Mouse (Mus musculus) kidney, postnatal 4 days (tissue): Measurements from ENCODE around the gene Ccdc137.
A peak's percentile ranks its signal among the peaks of the same experiment; 100 is the strongest.

Experiments
- DNase-seq, 2 experiments: peaks; one replicate each; pipeline ENCODE4 v3.0.0; 2021; ENCODE audit warnings: mixed read lengths in 2 of 2

Gene Ccdc137

DNA sequence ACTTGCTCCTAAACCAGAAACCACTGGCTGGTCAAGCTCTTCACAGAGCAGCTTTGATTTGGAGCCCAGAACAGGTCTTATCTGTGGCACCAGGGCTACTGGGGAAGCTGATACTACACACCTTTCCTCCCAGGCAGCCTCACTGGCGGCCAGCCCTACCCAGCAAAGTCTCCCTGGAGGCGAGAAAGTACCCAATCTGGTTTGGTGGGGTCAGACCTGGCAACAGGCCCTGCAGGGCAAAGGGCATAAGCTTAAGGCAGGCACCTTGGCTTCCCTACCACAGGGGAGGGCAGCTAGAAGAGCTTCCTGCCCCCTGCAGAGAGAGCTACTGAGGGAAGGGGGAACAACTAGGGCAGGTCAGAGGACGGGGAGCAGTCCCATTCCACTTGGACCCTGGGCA lies 42.4 kb downstream of the Ccdc137 start:
- DNase-seq: peak; percentile 68 to 77

DNA sequence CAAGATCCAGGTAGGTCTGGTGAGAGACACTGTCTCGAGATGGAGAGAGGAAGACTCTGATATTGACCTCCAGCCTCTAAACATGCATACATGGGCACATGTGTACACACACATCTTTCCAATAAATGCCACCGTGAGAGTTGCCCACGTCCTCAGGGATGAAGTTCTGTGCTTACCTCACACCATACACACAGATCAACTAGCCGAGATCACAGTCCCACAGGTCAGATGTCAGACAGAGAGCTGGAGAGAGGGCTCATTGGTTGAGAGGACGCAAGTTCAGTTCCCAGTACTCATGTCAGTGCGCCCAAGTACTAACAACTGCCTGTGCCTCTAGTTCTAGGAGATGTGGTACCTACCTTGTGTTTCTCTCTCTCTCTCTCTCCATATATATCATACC lies 43.1 kb downstream of the Ccdc137 start:
- no peak for DNase-seq

DNA sequence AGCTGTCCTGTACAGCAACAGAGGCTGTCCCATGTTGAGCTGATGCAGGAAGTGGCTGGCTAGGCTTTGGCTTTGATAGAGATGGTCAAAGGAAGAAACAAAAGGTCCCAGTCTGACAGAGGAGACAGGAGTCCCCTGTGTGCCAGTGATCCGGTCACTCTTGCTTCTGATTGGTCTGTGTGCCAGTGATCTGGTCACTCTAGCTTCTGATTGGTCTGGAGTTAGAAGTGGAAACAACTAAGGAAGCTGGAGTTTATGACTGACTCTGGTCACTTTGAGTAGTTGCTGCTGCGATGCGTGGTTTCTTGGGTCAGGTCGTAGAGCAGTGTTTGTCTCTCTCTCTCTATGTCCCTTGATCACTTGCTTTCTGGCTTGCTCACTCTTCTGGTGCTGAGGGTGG lies 43.8 kb downstream of the Ccdc137 start:
- DNase-seq: no peak

DNA sequence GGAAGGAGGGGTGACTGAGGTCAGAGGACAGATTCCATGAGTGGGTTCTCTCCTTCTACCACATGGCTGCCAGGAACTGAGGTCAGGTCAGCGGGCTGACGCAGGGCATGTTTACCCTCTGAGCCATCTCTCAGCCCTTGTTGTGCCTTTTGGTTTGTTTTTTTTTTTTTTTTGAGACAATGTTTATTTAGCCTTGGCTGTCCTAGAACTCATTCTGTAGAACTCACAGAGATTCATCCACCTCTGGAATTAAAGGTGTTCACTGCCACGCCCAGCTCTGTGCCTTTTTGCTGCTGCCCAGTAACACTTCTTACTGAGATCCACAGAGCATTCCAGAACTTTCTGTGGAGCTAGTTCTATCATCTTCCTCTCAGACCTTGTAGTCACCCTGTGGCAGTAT lies 47.7 kb downstream of the Ccdc137 start:
- DNase-seq: no peak

DNA sequence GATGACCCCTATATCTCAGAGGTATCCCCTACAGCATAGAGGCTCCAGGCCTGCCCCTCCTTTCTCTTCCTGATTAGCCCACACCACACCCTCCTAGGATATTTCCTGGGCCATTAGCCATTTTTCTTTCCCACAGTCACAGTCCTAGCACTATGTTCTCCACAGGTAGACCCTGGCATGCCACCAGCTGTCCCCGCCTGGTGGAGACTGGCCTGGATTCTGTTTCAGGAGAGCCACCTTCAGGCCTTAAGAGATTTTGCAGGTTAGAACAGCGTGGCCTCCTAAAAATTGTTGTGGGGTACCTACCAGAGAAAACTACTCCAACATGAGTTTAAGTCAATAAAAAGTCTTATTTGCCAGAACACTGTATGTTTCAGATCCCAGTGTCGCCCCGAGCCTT lies 49.0 kb downstream of the Ccdc137 start:
- peak in 1 of 2 experiments; percentile 65 for DNase-seq

DNA sequence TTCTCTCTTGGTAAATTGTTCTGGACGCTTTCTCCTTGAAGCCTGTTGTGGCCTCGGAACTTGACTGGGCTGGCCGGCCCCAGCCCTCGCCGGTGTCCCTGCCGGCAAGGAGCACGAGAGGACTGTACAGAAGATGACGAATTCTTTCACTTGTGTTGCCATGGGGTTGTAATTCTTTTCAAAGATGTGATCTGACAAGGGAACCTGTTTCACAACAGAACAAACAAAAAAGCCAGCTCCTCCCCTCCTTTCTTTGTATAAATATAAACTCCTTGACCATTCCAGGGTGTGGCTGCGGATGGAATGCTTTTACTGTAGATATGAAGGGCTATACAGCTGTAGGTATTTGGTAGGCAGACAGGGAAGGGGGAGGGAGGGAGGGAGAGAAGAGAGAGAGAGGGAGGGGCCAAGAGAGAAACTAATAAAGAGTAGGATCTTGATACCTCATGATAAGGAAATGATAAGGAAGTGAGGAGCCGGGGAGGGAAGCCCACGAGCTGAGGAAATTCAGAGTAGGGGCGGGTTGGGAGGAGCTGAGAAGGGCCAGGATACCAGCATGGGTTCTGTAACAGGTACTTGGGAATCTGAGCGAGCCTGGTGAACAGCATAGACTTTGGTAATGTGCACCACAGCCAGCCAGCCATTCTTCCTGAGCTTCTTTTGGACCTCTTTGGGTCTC lies 49.8 kb downstream of the Ccdc137 start:
- DNase-seq: no peak

DNA sequence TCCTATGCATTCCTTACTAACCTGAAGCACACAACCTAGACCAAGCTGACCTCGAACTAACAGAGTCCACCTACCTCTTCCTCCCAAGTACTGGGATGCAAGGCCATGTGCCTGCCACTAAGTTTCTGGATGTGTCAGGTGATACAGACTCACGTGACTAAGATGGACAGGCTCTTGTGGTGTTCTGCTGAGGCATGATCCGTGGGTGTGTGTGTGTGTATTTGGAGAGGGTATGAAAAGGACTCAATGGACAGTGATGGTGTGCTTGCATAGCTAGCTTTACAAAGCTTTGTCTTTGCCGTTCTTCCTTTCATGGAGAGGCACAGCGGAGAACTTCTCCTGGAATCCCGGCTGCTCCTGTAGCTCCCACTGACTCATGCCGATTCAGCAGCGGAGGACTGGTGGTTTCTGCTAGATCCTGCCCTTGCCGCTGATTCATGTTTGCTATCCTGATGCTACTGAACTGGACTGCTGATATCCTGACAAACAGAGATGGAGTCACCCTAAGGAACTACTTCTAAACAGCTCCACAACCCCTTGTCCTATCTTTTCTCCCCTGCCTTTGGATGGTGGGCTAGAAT lies 50.5 kb downstream of the Ccdc137 start:
- no peak for DNase-seq

DNA sequence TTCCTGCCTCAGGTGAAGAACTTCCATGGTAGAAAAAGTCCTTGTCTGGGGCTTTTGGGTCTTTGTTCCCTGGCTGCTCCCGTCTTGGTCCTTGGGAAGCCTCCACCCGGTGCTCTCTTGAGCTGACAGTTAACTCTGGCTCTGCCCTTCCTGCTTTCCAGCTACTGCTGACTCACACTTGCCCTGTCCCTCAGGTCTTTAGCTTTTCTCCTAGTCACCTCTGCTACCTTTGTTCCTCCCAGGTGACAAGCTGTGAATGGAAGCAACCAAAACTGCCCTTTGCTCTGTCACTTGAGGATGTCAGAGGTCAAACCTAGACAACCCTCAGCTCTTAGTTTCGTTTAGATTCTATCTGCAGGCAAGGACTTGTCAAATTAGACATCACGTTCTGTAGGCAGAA lies 52.0 kb downstream of the Ccdc137 start:
- no peak for DNase-seq

DNA sequence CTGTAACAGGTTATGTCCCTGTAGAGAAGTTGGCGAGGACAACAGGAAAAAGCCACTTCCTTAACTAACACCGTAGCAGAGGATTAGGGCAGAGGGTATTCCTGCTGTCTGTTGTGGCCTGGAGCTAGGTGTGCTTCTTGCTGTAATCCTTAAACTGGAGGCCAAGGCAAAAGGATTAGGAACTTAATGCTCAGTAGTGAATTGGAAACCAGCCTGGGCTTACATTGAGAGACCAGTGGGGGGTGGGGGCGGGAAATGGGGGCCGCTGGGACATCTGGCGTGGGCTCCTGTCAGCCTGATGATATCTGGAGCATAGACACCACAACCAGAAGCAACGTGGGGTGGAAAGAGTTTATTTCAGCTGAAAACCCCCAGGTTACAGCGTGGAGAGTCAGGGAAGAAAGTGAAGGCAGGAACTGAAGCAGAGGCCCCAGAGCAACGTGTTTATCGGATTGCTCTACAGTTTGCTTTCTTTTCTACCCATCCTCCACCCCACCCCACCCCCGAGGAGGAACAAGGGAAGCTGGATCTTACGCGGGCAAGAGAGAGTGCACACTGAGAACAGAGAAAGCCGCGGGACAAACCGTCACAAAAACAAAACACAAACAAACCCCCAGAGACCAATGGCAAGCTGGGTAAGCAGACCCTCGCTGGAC lies 52.6 kb downstream of the Ccdc137 start:
- DNase-seq: peak in 1 of 2 experiments; percentile 52

DNA sequence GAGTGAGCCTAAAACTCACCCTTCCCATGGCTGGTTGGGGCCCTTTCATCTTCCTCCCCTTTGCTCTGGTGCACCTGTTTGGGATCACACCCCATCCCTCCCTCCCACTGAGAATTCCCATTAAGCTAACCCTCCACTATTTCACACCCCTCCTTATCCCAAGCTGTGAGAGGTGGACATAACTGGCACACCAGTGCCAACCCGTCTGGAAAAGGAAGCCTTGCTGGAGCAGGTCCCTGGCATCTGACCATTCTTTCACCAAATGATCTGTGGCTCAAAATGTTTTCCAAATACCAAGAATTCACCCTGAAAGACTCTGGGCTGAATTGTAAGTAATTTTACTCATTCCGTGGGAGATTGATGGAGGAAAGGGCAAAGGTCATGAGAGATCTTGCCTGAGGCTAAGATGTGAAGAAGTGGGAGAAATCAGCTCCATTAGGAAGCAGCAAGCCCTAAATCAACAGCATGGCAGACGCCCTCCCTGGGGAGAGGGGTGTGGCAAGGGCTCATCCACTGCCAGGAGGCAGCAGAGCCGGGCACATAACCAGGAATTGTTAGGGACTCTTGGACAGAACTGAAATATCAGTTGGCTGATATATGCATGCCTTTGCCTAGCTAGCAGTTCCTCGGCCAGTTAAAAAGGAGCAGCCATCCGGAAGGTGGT lies 55.0 kb downstream of the Ccdc137 start:
- no peak for DNase-seq
